Mouse (Mus musculus) heart, postnatal 0 days (tissue): ENCODE data around the gene Ltb4r2.

Experiments
- CTCF ChIP-seq: IDR thresholded peaks from 2 replicates; pipeline ENCODE4 v1.5.1; 2016; ENCODE audit warnings: antibody characterized with exemption, control low read depth, low read depth
- EP300 ChIP-seq: IDR thresholded peaks from 2 replicates; pipeline ENCODE4 v1.6.1; 2016; ENCODE audit warnings: antibody characterized with exemption, low read depth

DNA sequence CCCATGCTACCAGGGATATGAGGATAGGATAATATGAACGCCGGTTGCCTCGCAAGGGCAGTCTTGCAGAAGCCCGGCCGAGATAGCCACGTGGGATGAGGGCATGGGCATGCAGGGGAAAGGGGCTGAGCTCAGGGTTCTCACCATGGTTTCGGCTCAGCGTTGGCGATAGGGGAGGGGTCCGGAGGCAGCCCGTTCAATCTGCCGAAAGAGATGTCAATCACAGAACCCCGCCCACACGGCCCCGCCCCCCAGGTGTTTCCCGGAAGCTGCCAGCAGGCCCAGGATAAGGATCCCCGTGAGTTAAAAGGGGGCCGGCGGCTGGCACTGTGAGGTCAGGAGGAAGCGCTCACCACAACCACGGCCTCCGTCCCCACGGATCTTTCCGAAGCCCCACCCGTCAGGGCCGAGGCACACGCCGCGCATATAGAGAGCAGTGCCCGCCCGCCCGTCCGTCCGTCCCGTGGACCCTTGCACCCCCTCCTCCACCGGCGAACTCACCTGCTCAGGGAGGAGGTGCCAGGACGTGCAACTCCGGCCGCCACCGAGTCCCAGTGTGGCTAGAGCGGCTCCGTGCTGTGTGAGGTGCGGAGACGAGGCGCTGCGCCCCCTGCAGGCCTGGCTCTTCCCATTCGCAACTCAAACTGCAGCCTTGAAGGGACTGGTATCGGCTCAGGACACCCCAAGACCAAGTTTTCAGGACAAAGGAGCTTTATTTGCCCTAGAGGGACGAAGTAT is 39.4 kb upstream of the Ltb4r2 start, which contains the start of gene Rabggta:
- TF ChIP-seq CTCF (peak; percentile 90), EP300 (no peak)
